Mouse (Mus musculus): ENCODE measurements around the gene Gsdma3.
A peak's percentile ranks its signal among the peaks of the same experiment; 100 is the strongest.

Gsdma3 gene

DNA sequence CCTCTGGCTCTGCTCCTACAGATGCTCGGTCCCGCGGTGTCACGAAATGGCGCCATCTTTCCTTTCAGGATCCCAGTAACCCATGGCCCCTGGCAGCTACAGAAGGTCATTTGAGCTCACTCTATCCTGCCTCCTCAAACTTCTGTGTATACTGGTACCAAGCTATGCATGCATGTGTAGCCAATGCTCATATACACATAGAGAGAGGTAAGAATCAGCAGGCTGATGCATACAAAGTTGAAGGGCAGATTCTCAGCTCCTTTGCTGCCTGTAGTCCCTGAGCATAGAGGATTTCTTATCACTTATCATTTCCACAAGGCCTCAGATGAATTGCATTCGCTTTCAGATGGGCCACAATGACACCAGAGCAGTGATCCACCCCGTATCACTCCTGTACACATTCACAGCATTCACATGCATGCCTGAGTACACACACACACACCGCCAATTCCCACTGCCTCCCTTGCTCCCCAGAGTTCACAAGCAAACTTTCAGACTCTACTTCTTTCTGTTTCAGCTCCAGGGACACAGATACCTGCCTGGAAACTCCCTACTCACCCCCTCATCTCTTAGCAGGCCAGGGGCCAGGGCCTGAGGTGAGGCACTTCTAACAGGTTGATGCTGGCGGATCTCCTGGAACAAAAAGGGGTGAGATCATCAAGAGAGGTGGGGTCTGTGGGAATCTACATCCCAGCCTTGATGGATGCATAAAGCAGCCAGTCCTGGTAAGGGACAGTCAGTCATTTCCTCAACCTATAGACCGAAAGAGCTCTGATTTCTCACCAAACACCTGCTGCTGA is at the start of gene Gsdma3, which contains the start of gene Gm12355:
Gene Gsdma3 (plus strand): TSS at position 750 of the 800 bp plus-strand sequence.
Gene Gm12355 (minus strand): TSS at position 51 of the 800 bp plus-strand sequence.
- DNase-seq = no peak

DNA sequence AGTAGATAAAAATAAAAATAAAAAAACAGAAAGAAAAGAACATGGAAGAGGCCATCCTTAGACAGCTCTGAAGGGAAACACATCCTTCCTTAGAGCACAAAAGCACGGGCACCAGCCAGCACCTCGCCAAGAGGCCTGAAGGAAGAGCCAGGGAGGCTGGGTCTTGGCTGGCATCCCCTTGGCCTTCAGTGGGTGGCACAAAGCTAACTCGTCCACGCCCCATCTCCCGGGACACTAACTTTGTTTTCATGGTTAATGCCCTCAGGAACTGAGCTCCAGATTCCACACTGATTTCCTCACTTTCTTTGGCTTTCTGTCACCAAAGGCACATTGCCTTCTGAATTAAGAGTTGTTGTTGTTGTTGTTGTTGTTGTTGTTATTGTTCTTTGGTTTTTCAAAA is 48.4 kb upstream of the Gsdma3 start:
- no peak for DNase-seq

DNA sequence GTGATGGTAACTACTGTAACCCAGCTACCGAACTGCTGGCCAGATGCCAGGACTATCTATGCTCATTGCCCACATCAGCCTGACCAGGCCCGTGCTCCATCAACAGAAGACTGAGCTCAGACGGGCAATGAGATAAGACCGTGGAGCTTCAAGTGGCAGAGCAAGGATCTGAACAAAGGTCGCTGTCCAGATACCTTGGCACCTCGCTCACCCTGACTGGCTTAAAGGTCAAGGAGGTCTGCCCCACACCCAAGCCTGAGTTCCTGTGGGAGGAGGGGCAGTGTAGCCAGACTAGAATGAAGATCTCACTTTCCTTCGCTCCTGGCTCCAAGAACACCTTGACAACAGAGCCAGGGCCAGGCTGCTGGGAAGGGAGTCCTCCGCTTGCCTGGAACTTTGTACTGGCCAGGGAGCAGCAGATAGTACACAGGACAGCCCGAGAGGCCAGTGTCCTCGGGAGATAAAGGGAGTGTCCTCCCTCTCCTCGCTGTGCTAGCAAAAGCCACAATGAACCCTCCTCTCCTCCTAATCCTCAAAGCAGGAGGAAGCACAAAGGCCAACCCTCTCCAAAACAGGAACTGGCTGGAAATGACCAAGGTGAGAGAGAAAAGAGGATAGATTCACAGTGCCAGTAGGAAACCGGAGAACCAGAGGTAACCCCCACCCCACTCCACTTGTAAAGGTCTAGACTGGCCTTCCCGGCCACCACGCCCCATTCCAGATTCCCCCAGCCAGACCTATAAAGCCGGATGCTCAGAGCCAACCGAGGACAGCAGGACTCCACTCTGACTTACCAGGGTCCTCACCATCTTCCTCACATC is 45.6 kb upstream of the Gsdma3 start:
- peak; percentile 86 for DNase-seq

DNA sequence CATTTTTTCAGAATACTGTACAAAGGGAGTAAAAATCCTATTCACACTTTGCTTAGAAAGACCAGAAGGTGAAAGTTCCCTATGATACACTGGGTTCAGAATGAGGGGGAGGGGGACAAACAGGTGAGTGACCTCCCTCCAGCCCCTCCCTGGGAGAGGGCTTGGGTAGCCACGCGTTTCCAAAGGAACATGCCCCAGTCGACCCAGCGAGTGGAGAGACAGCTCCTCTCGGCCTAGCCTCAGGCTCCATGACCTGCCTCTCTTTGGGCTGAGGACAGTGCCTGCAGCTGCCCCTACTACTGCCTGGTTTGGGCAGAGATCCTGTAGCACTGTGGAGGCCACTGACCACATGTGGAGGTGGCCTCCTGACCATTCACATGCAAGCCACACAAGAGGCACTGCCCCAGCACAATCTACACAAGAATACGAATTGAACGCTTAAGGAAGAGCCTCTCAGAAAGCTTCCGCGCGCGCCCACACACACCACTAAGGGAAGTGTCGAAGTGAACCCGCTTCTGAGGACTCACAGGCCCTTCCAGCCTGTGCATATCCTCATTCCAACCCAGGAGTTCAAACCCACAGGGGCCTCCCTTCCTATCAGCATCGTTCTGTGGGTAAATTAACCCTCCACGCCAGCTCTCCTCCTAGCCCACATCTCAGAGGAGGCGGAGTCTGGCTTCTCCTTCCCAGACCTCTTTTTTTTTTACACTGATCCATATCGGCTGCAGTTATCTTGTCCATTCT is 44.7 kb upstream of the Gsdma3 start:
- DNase-seq = peak; percentile 82

DNA sequence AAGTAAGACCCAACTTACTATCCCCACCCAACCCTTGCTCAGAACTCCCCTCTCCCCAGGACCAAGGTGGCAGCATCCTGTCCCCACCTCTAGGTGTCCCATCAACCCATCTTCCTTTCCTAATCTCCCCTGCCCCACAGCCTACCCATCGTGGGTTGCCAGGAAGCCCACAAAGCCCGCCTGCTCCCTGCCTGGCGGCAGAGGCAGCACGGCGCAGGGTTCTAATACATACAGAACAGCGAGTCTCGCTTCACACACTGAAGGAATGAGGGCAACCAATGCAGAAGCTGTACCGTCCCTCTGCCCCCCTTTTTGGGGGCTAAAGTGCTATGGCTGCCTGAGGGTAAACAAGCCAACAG is 44.2 kb upstream of the Gsdma3 start:
- no peak for DNase-seq

DNA sequence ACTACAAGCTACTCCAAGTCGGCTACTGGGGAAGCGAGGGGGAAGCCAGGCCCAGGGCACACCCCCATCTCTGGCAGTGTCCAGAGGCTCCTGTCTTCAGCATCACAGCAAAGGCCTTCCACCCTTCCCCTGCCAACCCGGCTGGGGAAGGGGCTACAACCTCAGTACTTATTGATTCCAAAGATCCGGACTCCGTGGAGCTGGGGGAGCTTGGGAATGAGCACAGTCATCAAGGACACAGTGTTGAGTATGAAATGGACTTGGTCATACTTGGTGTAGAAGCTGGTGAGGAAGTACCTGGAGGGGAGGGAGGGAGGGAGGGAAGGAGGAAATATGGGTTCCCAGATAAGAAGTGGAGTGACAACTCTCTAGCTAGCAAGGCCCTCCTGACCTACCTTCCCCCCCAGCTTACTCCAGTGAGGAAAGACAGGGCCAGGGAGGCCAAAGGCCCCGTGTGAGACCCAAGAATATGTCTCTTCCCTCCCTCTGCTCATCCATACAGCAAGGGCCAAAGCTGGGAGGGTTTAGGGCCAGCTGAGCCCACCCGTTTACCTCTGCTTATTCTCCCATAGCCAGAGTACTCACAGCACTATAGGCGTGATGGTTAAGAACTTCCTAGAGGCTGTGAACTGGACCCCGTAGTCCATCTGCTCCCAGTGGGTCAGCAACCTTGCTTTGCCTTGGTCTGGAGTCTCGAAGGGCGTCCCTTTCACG is 43.5 kb upstream of the Gsdma3 start:
- peak; percentile 75 for DNase-seq

DNA sequence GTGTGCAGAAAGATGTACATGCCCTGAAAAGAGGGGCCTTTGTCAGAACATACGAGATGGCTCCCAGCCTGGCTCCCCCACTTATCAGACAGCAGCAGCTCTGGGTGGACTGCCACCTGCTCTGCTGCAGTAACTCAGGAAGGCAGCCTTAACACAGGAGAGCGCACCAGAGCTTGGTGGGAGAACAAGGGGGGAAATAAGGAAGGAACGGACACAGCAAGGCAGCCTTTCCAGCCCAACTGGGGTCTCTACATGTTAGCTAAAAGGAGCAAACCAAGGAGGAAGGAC is 43.0 kb upstream of the Gsdma3 start:
- peak; percentile 89 for DNase-seq

DNA sequence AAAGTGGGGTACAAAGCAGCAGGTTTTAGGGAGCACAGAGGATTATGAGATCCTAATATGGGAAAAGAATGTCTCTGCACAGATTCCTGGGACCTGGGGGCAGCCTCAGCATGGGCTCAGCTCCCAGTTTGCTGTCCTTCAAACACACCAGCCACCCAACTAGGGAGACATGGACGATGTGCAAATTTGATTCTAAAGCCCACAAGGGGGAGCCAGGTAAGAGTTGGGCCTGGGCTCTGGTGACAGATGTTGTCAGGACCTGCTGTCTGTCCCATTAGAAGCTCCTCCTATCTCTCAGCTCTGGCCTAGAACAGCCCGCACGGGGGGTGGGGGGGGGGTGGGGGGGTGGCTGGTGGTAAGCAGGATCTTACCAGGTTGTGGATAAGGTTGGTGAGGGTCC is 42.6 kb upstream of the Gsdma3 start:
- peak; percentile 72 for DNase-seq

DNA sequence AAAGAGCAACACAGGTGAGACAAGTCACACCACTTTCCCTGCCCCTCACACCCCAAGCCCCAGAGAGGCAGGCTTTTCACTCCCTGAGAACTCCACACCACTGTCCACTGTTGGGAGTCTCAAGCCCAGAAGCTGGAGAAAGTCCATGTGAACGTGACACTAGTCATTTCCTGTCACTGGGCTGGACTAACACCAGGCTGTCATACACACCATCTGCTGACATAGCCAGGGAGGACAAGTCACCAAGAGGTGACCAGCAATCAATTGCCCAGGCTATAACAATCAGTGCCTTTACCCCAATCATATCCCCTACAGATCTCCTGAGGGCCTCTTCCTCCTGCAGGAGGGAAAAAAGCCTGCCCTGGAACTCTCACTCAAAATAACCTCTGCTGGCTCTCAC is 42.0 kb upstream of the Gsdma3 start:
- DNase-seq = no peak

DNA sequence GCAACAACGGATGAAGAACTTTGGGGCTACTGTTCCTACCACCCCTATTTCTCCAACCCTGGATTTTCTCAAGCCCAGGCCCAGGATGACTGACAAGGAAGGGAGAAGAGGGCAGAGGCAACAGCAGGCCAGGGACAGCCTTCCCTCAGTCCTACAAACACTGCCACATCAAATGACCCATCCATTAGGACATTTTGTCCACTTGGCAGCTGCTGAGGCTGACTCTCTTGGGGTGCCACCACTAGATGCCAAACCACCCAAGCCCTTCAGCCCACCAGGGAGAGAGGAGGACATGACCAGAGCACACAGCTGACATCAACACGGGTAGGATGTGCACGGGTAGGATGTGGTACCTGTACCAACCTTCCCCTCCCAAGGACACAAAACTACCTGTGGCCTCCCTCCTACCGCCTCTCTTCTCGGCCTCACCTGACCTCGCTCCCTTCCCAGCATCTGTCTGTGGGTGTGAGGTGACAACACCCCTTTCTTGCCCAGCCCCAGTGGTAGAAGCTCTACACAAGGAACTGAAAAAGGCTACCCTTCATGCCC is 41.5 kb upstream of the Gsdma3 start:
- DNase-seq = peak; percentile 24

DNA sequence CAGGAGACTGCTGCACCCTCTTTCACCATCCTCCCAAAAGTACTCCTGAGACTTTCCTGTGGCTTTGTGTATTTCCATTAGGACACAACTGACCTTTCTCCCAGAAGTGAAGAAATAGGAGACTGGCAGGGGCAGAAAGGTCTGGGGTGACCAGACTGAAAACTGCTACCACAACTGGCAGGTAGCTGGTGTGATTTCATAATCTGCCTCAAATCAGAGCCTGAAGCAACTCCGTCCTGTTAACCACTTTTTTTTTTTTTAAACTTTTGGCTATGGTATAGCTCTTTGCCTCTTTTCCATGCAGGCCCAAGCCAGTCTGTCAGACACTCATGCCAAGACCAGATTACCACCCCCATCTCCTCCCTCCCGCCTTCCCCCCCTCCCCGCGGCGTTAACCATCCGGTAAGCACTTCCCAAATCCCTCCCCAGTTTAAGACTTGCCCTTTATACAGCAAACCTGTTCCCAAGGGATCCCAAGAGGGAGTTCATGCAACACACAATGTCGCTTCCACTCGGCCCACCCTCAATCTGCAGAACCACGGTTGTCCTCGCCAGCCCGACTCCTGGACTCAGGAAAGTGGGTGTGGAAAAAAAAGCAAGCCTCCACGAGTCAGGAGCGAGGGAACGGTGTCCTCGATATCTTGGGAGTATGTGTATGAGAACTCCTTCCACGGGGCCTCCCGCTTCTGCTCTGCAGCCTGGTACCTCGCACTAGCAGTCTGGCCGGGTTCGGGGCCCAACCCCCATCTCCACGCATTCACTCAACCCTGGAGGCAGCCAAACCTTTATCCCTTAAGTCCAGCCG is 39.9 kb upstream of the Gsdma3 start:
- peak; percentile 50 for DNase-seq

DNA sequence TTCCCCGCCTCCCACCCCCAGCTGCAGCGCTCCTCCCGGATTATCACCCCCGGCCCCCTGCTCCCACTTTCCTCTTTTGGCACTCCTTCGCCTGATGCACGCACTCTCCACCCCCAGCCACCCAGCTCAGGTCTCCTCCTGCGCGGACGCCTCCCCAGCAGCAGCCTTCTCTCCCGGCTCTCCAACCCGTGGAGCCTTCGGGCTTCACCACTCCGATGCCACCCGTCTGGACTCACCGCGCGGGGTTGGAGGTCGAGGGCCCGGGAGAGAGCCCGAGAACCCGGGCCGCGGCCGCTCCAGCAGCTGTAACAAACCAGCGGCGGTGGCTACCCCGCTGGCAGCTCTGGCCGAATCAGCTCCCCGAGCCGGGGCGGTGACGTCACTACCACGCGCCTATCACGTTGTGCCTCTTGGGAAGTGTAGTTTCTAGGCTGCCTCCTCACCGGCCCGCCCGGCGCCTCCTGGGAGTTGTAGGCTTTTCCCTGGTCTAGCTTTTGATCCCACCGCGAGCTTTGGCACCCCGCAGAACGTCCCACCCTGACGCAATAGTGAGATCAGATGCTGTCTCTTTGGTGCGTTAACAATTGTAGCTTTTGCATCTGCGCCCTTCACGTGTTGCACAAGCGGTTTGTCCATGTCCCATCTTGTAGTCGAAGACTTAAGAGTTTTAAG is 39.1 kb upstream of the Gsdma3 start, which contains the start of gene Ormdl3:
Gene Ormdl3 (minus strand): TSS at position 477 of the 672 bp plus-strand sequence.
- peak; percentile 99 for DNase-seq

DNA sequence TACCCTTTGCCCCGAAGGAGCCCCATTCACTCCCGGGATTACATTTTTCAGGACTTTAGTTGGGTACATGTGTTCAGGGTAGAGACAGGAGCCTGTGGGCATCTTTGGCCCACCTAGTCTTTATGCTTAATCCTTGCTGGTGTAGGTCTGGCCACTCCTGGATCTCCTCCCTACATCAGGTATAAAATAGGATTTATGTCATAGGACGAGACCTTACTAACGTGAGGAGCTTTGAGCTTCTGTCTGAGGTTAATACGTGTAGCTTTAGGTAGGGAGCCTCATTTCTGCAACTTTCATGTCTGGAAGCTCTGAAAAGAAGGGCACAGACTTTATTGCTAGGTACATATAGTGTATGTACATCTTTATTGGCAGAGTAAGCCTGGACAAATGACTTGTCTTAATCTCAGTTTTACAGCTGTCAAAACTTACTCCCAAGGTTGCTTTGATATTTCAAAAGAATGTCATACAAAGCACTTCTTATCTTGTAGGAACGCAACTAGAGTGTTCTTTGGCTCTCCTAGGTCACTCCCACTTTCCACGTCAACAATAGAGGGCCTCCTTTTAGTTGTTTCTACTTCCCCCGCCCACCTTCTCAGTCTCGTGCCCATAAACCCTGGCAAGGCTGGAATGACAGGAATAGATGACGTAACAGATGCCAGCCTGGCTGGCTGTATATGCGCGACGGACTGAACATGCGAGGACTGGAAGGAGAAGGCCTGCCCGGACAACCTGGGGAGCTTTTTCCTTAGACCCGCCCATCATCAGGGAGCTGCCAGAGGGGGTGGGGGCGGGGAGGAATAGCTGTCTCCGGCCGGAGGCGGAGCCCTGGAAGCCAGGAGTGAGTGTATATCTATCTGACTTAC is 38.2 kb upstream of the Gsdma3 start:
- DNase-seq = peak; percentile 94

DNA sequence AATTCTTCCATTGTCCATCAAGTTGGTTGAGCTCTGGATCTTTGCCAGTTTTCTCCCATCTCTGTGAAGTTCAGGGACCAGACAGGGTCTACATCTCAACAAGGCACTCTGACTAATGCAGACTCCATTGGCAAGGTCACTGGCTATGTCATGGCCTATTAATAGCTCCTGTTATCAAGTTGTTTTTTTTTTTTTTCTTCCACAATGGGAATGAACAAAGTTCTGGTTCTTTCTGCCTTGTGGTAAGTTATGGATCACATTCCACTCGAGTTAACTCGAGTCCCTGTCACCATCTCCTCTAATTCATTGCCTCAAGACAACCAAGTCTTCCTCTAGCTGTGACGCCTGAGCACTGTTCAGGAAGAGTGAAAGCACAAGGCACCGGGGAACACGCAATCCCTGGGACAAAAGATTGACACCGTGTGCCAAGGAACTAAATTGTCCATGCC is 37.3 kb upstream of the Gsdma3 start:
- no peak for DNase-seq

DNA sequence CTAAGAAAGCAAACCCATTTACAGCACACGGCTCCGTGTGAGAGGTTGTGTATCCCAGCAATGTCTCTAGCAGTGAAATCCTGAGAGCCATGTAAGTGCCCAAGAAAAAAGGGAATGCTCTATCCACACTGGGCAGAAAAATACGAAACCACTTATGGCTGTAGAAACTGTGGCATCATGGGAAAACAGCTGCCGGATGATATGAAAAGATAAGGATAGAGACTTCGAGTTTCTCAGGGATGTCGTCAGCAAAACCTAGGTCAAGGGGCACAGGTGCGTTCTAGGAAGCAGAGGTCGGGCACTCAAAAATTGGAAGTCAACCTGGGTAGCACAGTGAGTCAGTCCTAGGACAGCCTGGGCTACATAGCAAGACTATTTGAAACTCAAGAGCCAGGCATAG is 36.9 kb upstream of the Gsdma3 start:
- DNase-seq = peak; percentile 30

DNA sequence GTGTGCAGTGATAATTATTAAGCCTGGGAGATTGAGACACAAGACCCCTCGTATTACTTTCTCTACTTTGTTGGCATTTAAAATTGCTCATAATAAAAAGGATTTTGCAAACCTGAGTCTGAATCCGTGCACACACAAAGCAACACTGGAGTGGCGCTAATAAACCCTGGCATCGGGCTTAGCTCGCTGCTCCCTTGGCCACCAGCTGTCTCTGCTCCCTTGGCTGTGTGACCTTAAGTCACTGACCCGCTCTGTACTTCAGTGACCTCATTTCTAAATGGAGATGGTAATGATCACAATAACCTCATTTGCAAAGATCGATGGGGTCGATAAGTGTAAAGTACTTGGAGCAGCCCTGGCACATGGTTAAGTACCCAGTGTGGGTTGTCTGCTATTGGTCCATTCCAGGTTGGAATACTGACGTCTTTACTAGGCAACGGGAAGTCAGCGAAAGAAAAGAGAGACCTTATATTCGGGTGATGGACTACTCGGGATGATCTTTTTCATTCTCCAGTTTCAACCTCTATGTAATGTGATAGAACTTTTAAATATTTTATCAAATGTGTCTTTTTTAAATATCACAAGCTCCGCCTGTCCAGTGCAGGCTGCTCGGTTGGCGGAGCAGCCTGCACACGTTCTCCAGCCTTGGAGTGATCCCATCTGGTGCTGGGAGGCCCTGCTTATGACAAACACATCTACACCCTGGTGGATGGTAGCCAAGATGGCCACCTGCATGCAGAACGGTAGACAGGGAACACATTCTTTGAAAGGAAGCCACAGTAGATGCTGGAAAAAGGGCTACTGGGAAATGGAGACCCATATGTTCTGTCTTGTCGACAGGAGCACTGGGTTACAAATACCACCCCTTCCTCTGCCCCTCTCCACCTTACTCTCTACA is 35.4 kb upstream of the Gsdma3 start:
- no peak for DNase-seq

DNA sequence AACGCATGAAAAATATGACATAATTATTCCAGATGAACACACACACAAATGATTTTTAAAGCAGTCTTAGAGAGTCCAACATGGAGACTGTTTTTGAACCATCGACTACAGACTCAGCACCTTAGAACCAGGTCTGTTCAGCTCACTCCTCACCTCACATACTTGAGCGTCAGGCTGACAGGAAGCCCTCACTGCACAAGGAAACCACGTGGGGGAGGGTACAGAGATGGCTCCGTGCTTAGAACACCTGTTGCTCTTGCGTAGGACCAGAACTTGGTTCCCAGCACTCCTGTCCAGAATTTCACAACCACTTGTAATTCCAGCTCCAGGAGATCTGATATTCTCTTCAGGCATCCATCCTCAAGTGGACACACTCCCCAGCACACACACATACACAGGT is 31.1 kb upstream of the Gsdma3 start:
- no peak for DNase-seq

DNA sequence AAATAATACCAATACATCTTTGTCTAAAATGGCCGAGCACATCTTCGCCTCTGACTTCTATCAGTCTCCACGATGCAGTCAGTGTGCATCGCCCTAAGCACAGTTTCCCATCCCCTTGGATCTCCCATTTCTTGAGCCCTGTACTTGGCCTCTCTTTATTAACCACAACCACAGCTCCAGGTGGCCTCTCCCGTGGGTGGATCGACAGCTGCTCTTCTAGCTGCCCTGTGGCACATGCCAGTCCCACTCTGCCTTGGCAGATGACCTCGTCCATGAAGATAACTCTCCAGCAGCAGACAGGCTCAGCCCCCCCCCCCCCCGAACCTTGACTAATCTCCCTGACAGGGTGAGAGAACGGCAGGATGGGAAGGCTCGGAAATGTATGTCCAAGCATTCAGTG is 30.7 kb upstream of the Gsdma3 start:
- no peak for DNase-seq

DNA sequence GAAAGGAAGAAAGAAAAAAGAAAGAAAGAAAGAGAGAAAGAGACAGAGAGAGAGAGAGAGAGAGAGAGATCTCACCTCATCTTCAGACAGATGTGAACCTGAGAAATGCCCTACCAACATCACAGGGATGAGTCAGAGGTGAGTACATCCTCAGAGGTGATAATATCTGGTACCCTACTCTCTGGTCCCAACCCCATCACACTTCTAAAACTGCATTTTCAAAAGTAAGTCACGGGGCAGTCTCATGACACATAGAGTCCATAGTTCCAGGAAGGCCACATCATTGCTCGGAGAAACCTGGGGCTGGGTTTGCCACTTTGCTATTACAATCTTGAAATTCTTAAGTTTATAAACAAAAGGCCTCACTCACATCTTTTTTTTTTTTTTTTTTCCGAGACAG is 30.2 kb upstream of the Gsdma3 start:
- DNase-seq = no peak

Data from liver (tissue).